Mouse (Mus musculus) gastrocnemius, adult 18-20 months (tissue): ENCODE measurements around the gene Pacs2. TPM values are rescaled to one million over a fixed set of nuclear protein-coding genes. Genes with fewer than 3 reads are reported as not detected.

Source experiments
- DNase-seq: peaks from one replicate; pipeline ENCODE4 v3.0.0; 2021; ENCODE audit warnings: low spot score
- long read RNA-seq, 2 experiments: library from polyadenylated mRNA; stranded (forward); transcript quantifications; one replicate each; pipeline ENCODE4 v2.0.0; 2021
- total RNA-seq, 2 experiments: library from RNA; stranded (reverse); gene quantifications; 2 replicates each; pipeline ENCODE4 v1.2.3; 2021

Pacs2 gene
- 10 to 100 TPM; 33.7 to 35.0 TPM for total RNA-seq
- long read RNA-seq, experiment 1, full-length matches to known transcripts: 13 of 65 reads
- long read RNA-seq, experiment 1, partial matches to known transcripts: 15 of 65 reads
- long read RNA-seq, experiment 1, other reads (novel, unspliced or antisense): 37 of 65 reads
- long read RNA-seq, experiment 2, full-length matches to known transcripts: 11 of 33 reads
- long read RNA-seq, experiment 2, partial matches to known transcripts: 3 of 33 reads
- long read RNA-seq, experiment 2, other reads (novel, unspliced or antisense): 19 of 33 reads

- peak; percentile 92 for DNase-seq
Observed at GRCm38 (mm10) chr12:113013604-113014558, at the start of gene Pacs2. Gene Pacs2, plus strand, starts transcription at chr12:113014508.

- DNase-seq: no peak
Observed at GRCm38 (mm10) chr12:112965783-112966182, 48.5 kb upstream of the Pacs2 start.

GRCm38 (mm10) chr12:112968943-112969342 lies 45.4 kb upstream of the Pacs2 start:
- DNase-seq: no peak

- no peak for DNase-seq
Observed at GRCm38 (mm10) chr12:112969616-112970015, 44.7 kb upstream of the Pacs2 start.

- no peak for DNase-seq
Observed at GRCm38 (mm10) chr12:112974736-112975135, 39.6 kb upstream of the Pacs2 start.

- peak; percentile 84 for DNase-seq
Observed at GRCm38 (mm10) chr12:112976371-112977073, 37.8 kb upstream of the Pacs2 start, which contains the start of gene Btbd6. Gene Btbd6, plus strand, starts transcription at chr12:112976482.

- DNase-seq: no peak
Observed at GRCm38 (mm10) chr12:112977156-112977555, 37.2 kb upstream of the Pacs2 start.

GRCm38 (mm10) chr12:112982031-112982430 lies 32.3 kb upstream of the Pacs2 start:
- no peak for DNase-seq

- no peak for DNase-seq
Observed at GRCm38 (mm10) chr12:112985346-112985745, 29.0 kb upstream of the Pacs2 start.

- DNase-seq: peak; percentile 32
Observed at GRCm38 (mm10) chr12:112987877-112988276, 26.4 kb upstream of the Pacs2 start.

- no peak for DNase-seq
Observed at GRCm38 (mm10) chr12:112990706-112991405, 23.5 kb upstream of the Pacs2 start.

GRCm38 (mm10) chr12:112991444-112991843 lies 22.9 kb upstream of the Pacs2 start:
- DNase-seq: no peak

GRCm38 (mm10) chr12:112994153-112994552 lies 20.2 kb upstream of the Pacs2 start:
- DNase-seq: no peak

GRCm38 (mm10) chr12:112999569-113000293 lies 14.6 kb upstream of the Pacs2 start:
- no peak for DNase-seq

GRCm38 (mm10) chr12:113000294-113001132 lies 13.8 kb upstream of the Pacs2 start, which contains the start of gene Brf1:
Gene Brf1, minus strand, starts transcription at chr12:113000704.
- peak; percentile 97 for DNase-seq

- DNase-seq: no peak
Observed at GRCm38 (mm10) chr12:113001133-113001474, 13.2 kb upstream of the Pacs2 start.

GRCm38 (mm10) chr12:113002667-113003066 lies 11.6 kb upstream of the Pacs2 start:
- no peak for DNase-seq

- no peak for DNase-seq
Observed at GRCm38 (mm10) chr12:113004011-113004410, 10.3 kb upstream of the Pacs2 start.

GRCm38 (mm10) chr12:113004993-113005392 lies 9.3 kb upstream of the Pacs2 start:
- DNase-seq: peak; percentile 68
